Mouse (Mus musculus) yolk sac, embryonic 10.5 days (tissue): Measurements from ENCODE around the gene Nampt.

Experiments used
- DNase-seq: peaks from one replicate; pipeline ENCODE4 v3.0.0-alpha.2; 2017; ENCODE audit warnings: low spot score

Gene Nampt

GRCm38 (mm10) chr12:32901005-32901404 is 81.7 kb downstream of the Nampt start:
- no peak for DNase-seq
